Mouse (Mus musculus) frontal cortex, postnatal 14 days (tissue): ENCODE data around the gene 8030411F24Rik.
"Not testable (repeated sequence)": the region's sequence is repeated elsewhere in the genome, so short reads cannot be mapped to it uniquely, and the experiment has no call there.

Experiments
- DNase-seq, 2 experiments: peaks; one replicate each; pipeline ENCODE4 v3.0.0; 2022; ENCODE audit warnings: low spot score in 2 of 2

Gene 8030411F24Rik

DNA sequence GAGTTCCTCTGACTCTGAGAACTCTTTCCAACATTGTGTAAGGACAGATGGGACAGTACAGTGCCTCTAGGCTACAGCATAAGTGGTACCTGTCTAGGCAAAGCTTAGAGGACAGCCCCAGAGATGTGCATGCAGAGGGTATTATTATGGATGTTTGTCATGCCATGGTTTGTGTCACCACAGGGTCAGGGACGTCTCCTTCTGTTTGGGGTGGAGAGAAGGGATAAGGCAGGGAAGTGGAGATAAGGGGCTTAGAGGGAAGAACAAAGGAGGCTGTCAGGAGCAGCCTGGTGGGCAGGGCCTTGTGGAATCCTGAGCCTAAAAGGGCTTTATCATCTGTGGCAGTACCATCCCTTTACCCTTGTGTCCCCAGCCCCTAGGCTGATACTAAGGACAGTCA is at the start of gene 8030411F24Rik:
8030411F24Rik (plus strand) TSS at position 301 of the 400 bp plus-strand sequence.
- DNase-seq, result no peak

DNA sequence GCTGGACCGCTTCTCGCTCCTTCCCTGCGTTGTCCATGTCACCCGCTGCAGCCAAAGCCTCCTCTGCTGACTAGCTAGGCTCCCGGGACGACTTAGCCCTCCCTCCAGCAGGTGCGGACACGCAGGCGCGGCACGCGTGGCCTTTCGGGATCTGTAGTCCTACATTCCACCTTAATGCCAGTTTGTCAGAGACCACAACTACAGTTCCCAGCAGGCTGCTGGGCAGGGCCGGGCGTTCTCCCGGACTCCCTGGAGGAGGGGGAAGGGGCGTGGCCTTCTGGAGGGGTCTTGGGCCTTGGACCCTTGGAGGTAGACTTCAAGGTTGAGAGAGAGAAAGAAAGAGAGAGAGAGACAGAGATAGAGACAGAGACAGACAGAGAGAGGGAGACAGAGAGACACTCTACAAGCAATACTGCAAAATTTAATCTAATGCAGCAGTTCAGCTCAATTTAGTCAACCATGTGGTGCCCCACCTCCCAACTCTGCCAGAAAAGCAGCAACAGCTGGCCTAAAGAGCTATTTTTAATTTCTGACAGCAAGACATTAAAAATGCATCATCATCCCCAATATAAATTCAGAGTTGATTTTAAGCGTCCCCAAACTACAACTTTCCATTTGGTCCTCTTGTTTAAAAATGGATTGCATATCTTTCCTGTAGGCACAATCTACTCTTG is 49.3 kb upstream of the 8030411F24Rik start, which contains the start of gene Napb:
Napb (minus strand) TSS at position 141 of the 674 bp plus-strand sequence.
- peak; percentile 91 to 92 for DNase-seq

- peak in 1 of 2 experiments; percentile 18 for DNase-seq
Observed at GRCm38 (mm10) chr2:148743001-148743400, 38.8 kb upstream of the 8030411F24Rik start.

GRCm38 (mm10) chr2:148743846-148744407 is 37.9 kb upstream of the 8030411F24Rik start:
- no peak for DNase-seq

DNA sequence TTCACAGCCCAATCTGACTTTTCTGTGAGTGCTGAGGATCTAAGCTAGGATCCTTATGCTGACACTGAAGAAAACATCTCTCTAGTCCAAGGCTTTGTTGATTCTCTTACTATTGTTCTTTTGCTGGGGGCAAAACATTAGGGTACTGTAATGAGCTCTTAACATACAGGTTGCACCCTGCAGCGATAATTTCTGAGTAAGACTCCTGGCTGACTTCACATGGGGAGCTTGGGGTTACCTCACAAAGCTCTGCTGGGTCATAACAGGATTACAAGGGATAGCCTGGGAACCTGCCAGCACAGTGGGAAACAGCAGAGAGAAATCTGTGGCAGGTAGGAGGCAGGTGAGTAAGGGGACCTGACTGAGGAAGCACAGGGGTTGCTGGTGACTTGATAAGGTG is 31.8 kb upstream of the 8030411F24Rik start, which contains the start of gene Cstl1:
Cstl1 (plus strand) TSS at position 301 of the 400 bp plus-strand sequence.
- no peak for DNase-seq

DNA sequence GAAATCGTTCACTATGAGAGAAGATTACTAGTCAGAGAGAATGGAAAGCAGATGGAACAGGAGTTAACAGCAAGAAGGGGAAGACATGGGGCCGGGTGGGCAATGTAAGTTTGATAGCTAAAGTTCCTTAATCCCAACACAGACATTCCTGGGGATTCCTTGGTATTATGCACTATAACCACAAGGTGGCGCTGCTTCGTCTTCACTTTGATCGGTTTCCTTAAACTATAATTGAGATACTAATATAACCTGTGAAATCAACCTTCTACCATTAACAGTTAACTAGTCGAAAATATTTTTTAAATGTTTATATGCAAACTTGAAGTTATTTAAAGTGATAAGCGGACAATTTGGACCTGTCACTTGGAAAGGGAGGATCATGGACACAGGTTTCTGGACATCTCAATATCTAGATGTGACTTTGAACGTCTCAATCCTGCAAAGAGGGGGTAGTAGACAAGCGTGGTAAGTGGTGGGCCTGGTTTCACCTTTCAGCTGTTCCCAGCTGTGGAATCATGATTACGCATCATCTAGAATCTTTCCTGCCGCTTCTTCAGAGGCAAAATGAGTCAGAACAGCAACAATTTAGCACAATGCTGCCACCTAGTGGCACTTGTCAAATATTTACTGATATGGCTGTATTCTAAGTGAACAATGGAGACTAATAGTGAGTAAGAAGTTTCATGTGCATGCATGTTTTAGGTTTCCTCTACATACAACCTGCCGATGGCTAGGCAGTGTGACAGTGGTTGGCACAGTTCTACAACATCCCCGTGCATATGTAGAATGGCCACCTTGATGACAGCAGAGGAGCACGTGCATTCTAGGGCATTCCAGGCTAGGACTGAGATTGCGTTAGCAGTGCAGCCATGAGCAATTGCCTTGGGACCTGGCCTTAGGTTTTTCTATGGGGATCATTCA is 29.7 kb upstream of the 8030411F24Rik start:
- peak; percentile 28 to 61 for DNase-seq

- DNase-seq, result no peak
Observed at GRCm38 (mm10) chr2:148754310-148754846, 27.4 kb upstream of the 8030411F24Rik start.

GRCm38 (mm10) chr2:148763648-148764388 is 18.0 kb upstream of the 8030411F24Rik start:
- no peak for DNase-seq

DNA sequence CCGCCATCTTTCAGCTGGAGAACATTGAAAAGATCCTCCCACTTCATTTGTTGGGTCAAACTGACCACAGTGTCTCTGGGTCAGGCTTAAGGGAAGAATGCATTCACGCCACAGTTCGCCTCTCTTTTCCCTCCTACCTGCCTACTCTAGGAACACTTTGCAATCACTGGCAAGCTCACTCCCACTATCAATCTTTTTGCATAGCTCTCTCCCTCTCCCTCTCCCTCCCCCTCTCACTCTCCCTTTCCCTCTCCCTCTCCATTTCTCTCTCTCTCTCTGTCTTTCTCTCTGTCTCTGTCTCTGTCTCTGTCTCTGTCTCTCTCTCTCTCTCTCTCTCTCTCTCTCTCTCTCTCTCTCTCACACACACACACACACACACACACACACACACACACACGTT is 10.4 kb upstream of the 8030411F24Rik start, which contains the start of gene Cst11:
Cst11 (minus strand) TSS at position 101 of the 400 bp plus-strand sequence.
- DNase-seq, result not testable (repeated sequence)

DNA sequence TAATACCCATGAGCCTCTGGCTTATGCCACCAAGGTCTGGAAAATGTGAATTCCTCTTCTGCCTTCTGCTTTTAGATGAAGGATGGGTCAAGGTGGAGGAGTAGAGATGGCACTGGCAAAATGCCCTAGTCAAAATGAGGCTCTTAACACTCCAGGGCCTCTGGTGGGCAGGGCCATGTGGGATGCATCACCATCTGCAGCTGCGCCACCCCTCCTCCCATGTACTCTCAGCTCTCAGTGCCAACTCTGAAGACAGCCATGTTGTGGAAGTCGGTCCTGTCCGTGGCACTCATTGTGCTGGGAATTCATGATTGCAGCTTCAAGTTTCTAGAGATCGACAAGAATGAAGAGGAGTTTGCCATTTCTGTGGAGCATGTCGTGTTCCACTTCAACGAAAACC is 7.3 kb downstream of the 8030411F24Rik start, which contains the start of gene Cst12:
Cst12 (plus strand) TSS at position 220 of the 400 bp plus-strand sequence.
- DNase-seq, result no peak

DNA sequence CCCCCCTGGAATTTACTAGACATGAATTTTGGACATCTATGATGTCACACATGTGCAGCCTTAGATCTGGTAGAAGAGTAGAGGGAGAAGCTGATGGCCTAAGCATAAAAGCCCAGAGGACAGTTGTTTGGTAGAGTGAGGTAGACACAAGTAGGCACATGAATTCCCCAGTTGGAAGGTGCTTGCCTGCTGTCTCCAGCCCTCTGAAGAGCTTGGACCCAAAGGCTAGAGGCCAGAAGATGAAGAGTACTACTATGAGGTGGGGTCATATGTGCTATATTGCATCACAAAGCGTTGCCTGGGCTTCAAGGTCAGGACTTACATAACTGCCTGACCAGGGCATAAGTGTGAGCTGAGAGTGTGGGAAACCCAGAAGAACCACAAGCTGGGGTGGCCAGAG is 16.7 kb downstream of the 8030411F24Rik start, which contains the start of gene Cst8:
Cst8 (plus strand) TSS at position 301 of the 400 bp plus-strand sequence.
- no peak for DNase-seq

DNA sequence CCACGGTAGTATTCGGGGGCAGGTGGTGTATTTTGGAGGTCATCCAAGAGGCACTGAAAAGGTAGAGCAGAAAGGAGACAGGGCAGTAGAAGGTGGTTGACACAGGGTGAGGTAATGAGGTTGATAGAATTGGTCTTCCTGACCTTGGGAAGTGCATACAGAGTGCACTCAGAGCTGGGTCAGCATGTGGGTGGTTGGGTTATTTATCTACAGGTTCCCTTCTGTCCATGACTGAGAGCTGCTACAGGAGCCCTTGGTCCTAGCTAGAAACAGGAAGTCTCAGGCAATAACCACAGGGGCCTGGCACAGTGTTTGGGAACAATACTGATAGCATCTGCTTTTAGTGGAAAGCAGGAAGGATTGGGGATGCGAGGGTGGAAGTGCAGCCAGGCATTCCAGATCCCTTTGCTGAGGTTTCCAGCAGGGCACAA is 19.7 kb downstream of the 8030411F24Rik start:
- no peak for DNase-seq

DNA sequence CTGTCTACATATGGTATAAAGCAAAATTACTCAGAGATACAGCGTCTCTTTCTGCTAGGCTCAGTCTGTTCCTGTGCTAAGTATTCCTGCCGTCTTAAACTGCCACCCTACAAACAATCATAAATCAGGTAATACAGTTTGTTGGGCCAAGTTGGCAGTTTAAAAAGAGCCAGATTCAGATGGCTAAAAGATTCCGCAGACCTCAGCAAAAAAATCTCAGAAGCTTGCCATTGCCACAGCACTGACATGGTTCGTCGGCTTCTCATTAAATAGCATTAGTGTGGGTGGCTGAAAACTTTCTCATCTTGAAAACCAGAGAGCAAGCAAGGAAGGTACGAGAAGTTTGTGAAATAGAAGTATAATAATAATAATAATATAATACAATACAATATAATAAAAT is 24.9 kb downstream of the 8030411F24Rik start:
- no peak for DNase-seq

DNA sequence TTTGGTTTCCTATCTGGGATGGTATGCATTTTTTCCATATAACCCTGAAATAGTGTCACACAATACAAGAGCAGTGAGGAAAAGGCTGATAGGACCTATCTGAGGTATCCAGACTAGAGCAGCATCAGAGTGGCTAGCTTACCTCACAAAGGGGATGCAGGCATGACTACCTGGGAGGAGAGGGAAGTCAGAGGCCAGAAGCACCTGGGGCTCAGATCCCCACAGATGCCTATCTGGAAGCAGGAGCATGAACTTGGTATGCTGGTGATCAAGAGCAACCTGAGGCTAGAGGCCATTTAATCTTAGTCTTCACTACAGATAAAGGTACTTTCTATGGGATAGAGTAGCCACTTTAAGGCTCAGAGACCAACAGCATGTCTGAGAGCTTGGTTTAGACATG is 38.1 kb downstream of the 8030411F24Rik start, which contains the start of gene Cst13:
Cst13 (plus strand) TSS at position 173 of the 400 bp plus-strand sequence.
- DNase-seq, result no peak

DNA sequence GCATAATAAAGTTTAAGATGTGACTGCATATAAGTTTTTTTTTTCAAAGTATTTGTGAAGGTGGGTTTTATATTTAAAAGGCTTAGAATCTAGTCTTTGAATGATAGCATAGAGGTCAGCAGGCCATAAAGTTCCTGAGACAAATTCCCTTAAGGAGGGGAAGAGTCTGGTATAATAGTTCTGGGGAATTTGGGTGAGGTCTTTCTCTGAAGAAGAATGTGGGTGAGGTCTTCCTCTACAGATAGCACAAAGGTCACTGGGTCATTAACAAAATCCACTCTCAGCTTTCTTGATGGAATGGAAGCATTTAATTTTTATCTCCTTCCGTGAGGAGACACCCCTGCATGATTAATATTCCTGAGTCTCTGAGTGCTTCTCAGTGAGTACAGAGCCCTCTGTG is 44.2 kb downstream of the 8030411F24Rik start:
- DNase-seq, result no peak

- DNase-seq, result no peak
Observed at GRCm38 (mm10) chr2:148834912-148835311, 53.1 kb downstream of the 8030411F24Rik start, which contains the start of gene Cst9. Gene Cst9 (plus strand): TSS chr2:148835147.
